8 mouse cellular contexts compared by ENCODE assay signal in genomic region chr10:3972981-3973588, GRCm38 (mm10). TPM values are rescaled to one million over a fixed set of nuclear protein-coding genes. Genes with fewer than 3 reads are reported as not detected.
DNase-seq lines count a peak whose midpoint lies in the region; ATAC-seq and TF ChIP-seq lines count a peak whose summit lies in the region.

TSS of gene Mthfd1l (plus strand) at chr10:3973118.

- DNase-seq in MEL (ENCODE audit: low read depth, low spot score), result peak; percentile 94
- DNase-seq in cerebellum, adult 2 months, result peak; percentile 91 to 92
- peak; percentile 83 for DNase-seq in forebrain, postnatal 0 days
- DNase-seq in heart, postnatal 36 days, result peak; percentile 76 to 79
- peak; percentile 68 to 75 for DNase-seq in layer of hippocampus, adult 2 months (ENCODE audit: low spot score in 2 of 2)
- DNase-seq in lung, adult 2 months, result peak; percentile 77
- DNase-seq in testis, postnatal 10 days (ENCODE audit: low spot score), result peak; percentile 90

- peak in 1 of 2 experiments; percentile 37; a peak in 1 of 4 replicates for TF ChIP-seq EP300 in MEL (IDR thresholded peaks at IDR 0.05; ENCODE audit: low read depth in 1 of 2, low read length in 2 of 2)

- peak; percentile 51 to 79 (median 70) for TF ChIP-seq CTCF in MEL (IDR thresholded peaks at IDR 0.05 in 2 of 3, conservative IDR thresholded peaks at IDR 0.05 in 1 of 3; ENCODE audit: control insufficient read depth in 1 of 3, insufficient read depth in 1 of 3, low read depth in 2 of 3, low read length in 3 of 3, poor library complexity in 1 of 3, severe bottlenecking in 1 of 3)
- peak; percentile 65 for TF ChIP-seq CTCF in cerebellum, adult 2 months (IDR thresholded peaks at IDR 0.05; ENCODE audit: borderline replicate concordance, insufficient read depth, low read depth, low read length)
- peak; percentile 82 for TF ChIP-seq CTCF in forebrain, postnatal 0 days (IDR thresholded peaks at IDR 0.05; ENCODE audit: low read depth)
- TF ChIP-seq CTCF in layer of hippocampus, adult 2 months (conservative IDR thresholded peaks at IDR 0.05), result peak; percentile 84
- TF ChIP-seq CTCF in lung, adult 2 months (IDR thresholded peaks at IDR 0.05; ENCODE audit: insufficient read depth, low read length), result peak; percentile 60

- TF ChIP-seq POLR2A in MEL (IDR thresholded peaks at IDR 0.05; ENCODE audit: control insufficient read depth in 1 of 2, insufficient read depth in 1 of 2, low read depth in 1 of 2, low read length in 2 of 2, poor library complexity in 1 of 2), result peak; percentile 73 to 78; a peak in 2 of 4 replicates
- TF ChIP-seq POLR2A in cerebellum, adult 2 months (IDR thresholded peaks at IDR 0.05; ENCODE audit: borderline replicate concordance, insufficient read depth, low read length), result peak; percentile 52; the same call in 1 of the 2 replicates
- peak; percentile 40; the same call in 1 of the 2 replicates for TF ChIP-seq POLR2A in lung, adult 2 months (IDR thresholded peaks at IDR 0.05; ENCODE audit: borderline replicate concordance, extremely low read depth, low read depth, low read length)

- intact Hi-C loops in heart, postnatal 36 days (cut with DNase I), result no loop called here

- peaks cover 28% of the 10 kb centered on the region for H3K79me2 ChIP-seq in MEL (ENCODE audit: control insufficient read depth, insufficient read depth, low read length, poor library complexity)

- no peaks in the 10 kb centered on the region for H3K27me3 ChIP-seq in MEL (ENCODE audit: control insufficient read depth in 1 of 2, insufficient read depth in 2 of 2, low read length in 2 of 2)
- H3K27me3 ChIP-seq in cerebellum, adult 2 months (ENCODE audit: control insufficient read depth, insufficient read depth, low read length), result no peaks in the 10 kb centered on the region
- H3K27me3 ChIP-seq in forebrain, postnatal 0 days (ENCODE audit: insufficient read depth, low read length), result no peaks in the 10 kb centered on the region
- no peaks in the 10 kb centered on the region for H3K27me3 ChIP-seq in neural tube, embryonic 15.5 days (replicated peaks)

- ATAC-seq in forebrain, postnatal 0 days, result peak; percentile 91
- ATAC-seq in neural tube, embryonic 15.5 days (ENCODE audit: low FRiP score), result peak; percentile 84

- H3K9ac ChIP-seq in MEL (ENCODE audit: control insufficient read depth, low read depth, low read length, poor library complexity, severe bottlenecking), result peak within 1 kb of the TSS; percentile 97
- peak within 1 kb of the TSS; percentile 84 for H3K9ac ChIP-seq in forebrain, postnatal 0 days
- H3K9ac ChIP-seq in neural tube, embryonic 15.5 days (replicated peaks), result peak within 1 kb of the TSS; percentile 74

- no peaks in the 10 kb centered on the region for H3K9me3 ChIP-seq in MEL (replicated peaks; ENCODE audit: insufficient read depth, low read length)
- H3K9me3 ChIP-seq in forebrain, postnatal 0 days (ENCODE audit: low read length), result no peaks in the 10 kb centered on the region
- H3K9me3 ChIP-seq in neural tube, embryonic 15.5 days (replicated peaks), result no peaks in the 10 kb centered on the region

- peaks cover 0 to 21% of the 10 kb centered on the region in 2 experiments; a peak in 2 of 4 replicates for H3K36me3 ChIP-seq in MEL (ENCODE audit: control insufficient read depth in 1 of 2, insufficient read depth in 2 of 2, low read length in 2 of 2)
- H3K36me3 ChIP-seq in forebrain, postnatal 0 days (ENCODE audit: insufficient read depth), result no peaks in the 10 kb centered on the region
- H3K36me3 ChIP-seq in neural tube, embryonic 15.5 days, result no peaks in the 10 kb centered on the region

- peaks cover 8 to 25% of the 10 kb centered on the region in 2 experiments for H3K4me1 ChIP-seq in MEL (ENCODE audit: control insufficient read depth in 1 of 2, insufficient read depth in 2 of 2, low read length in 2 of 2)
- H3K4me1 ChIP-seq in cerebellum, adult 2 months (ENCODE audit: control insufficient read depth, insufficient read depth, low read length), result peaks cover 16% of the 10 kb centered on the region
- peaks cover 3% of the 10 kb centered on the region; the same call in 1 of the 2 replicates for H3K4me1 ChIP-seq in forebrain, postnatal 0 days (ENCODE audit: insufficient read depth)
- H3K4me1 ChIP-seq in lung, adult 2 months (ENCODE audit: control insufficient read depth, insufficient read depth, low read length), result no peaks in the 10 kb centered on the region
- peaks cover 11% of the 10 kb centered on the region for H3K4me1 ChIP-seq in neural tube, embryonic 15.5 days

- H3K4me2 ChIP-seq in forebrain, postnatal 0 days (ENCODE audit: low read depth), result peak within 1 kb of the TSS; percentile 93
- H3K4me2 ChIP-seq in neural tube, embryonic 15.5 days, result peak within 1 kb of the TSS; percentile 91

- under 1% methylated on average over 40 of the region's 40 CpGs for WGBS in cerebellum, adult 2 months
- WGBS in forebrain, postnatal 0 days, result 2% methylated on average over 35 of the region's 40 CpGs
- under 1% methylated on average over 40 of the region's 40 CpGs for WGBS in lung, adult 2 months
- WGBS in neural tube, embryonic 15.5 days, result 0% methylated on average over 40 of the region's 40 CpGs

- TF ChIP-seq RAD21 in MEL (IDR thresholded peaks at IDR 0.05; ENCODE audit: low read depth, low read length), result no peak

- peak within 1 kb of the TSS; percentile 87 for H3K27ac ChIP-seq in MEL (ENCODE audit: control insufficient read depth, low read depth, low read length)
- peak within 1 kb of the TSS; percentile 87 for H3K27ac ChIP-seq in cerebellum, adult 2 months (ENCODE audit: insufficient read depth, low read length)
- H3K27ac ChIP-seq in forebrain, postnatal 0 days (ENCODE audit: low read depth, low read length), result peak within 1 kb of the TSS; percentile 79
- peak within 1 kb of the TSS; percentile 90 for H3K27ac ChIP-seq in layer of hippocampus, adult 2 months
- H3K27ac ChIP-seq in neural tube, embryonic 15.5 days (replicated peaks), result peak within 1 kb of the TSS; percentile 88

- H3K4me3 ChIP-seq in MEL (ENCODE audit: control insufficient read depth in 1 of 2, insufficient read depth in 1 of 2, low read depth in 2 of 2, low read length in 2 of 2), result peak within 1 kb of the TSS; percentile 58 to 91
- H3K4me3 ChIP-seq in cerebellum, adult 2 months (replicated peaks; ENCODE audit: insufficient read depth, low read depth, low read length), result peak within 1 kb of the TSS; percentile 85
- peak within 1 kb of the TSS; percentile 73 for H3K4me3 ChIP-seq in forebrain, postnatal 0 days (ENCODE audit: low read depth, low read length)
- peak within 1 kb of the TSS; percentile 67 for H3K4me3 ChIP-seq in layer of hippocampus, adult 2 months
- peak within 1 kb of the TSS; percentile 89 for H3K4me3 ChIP-seq in lung, adult 2 months (replicated peaks; ENCODE audit: extremely low read depth, low read depth, low read length)
- H3K4me3 ChIP-seq in neural tube, embryonic 15.5 days (replicated peaks), result peak within 1 kb of the TSS; percentile 70

TF ChIP-seq in MEL, 35 proteins besides CTCF, POLR2A, EP300 and RAD21 (continues in another document):
- no peak for TF ChIP-seq MYB (IDR thresholded peaks at IDR 0.05; ENCODE audit: low read depth, low read length)
- no peak for TF ChIP-seq JUND (IDR thresholded peaks at IDR 0.05; ENCODE audit: low read depth, low read length)
- no peak for TF ChIP-seq NRF1 (IDR thresholded peaks at IDR 0.05; ENCODE audit: insufficient read depth, low read depth, low read length, poor library complexity, severe bottlenecking)
- peak; percentile 73; the same call in 1 of the 2 replicates for TF ChIP-seq ETS1 (IDR thresholded peaks at IDR 0.05; ENCODE audit: low read depth, low read length)
- no peak for TF ChIP-seq CHD2 (IDR thresholded peaks at IDR 0.05; ENCODE audit: low read length)
- TF ChIP-seq RCOR1 (IDR thresholded peaks at IDR 0.05; ENCODE audit: low read depth, low read length), result no peak
- TF ChIP-seq UBTF (IDR thresholded peaks at IDR 0.05; ENCODE audit: borderline replicate concordance, insufficient read depth, low read depth, low read length), result no peak
- TF ChIP-seq ZC3H11A (IDR thresholded peaks at IDR 0.05; ENCODE audit: low read depth, low read length), result no peak
- no peak; the same call in 1 of the 2 replicates for TF ChIP-seq KAT2A (conservative IDR thresholded peaks at IDR 0.05; ENCODE audit: low read depth, low read length)
- no peak for TF ChIP-seq USF1 (IDR thresholded peaks at IDR 0.05; ENCODE audit: low read depth, low read length)
- TF ChIP-seq TAL1 (IDR thresholded peaks at IDR 0.05; ENCODE audit: low read length), result no peak
- no peak for TF ChIP-seq GABPA (IDR thresholded peaks at IDR 0.05; ENCODE audit: low read depth, low read length)
- TF ChIP-seq MEF2A (IDR thresholded peaks at IDR 0.05; ENCODE audit: extremely low read depth, insufficient replicate concordance, low read depth, low read length, poor library complexity, severe bottlenecking), result no peak
- no peak for TF ChIP-seq USF2 (IDR thresholded peaks at IDR 0.05; ENCODE audit: borderline replicate concordance in 1 of 2, insufficient read depth in 1 of 2, low read depth in 1 of 2, low read length in 2 of 2)
- TF ChIP-seq MAX (IDR thresholded peaks at IDR 0.05; ENCODE audit: low read length), result peak; percentile 86
- peak; percentile 41; the same call in 1 of the 2 replicates for TF ChIP-seq ZMIZ1 (IDR thresholded peaks at IDR 0.05; ENCODE audit: low read depth, low read length)
- TF ChIP-seq SIN3A (IDR thresholded peaks at IDR 0.05; ENCODE audit: low read length), result peak; percentile 60; the same call in 1 of the 2 replicates
- TF ChIP-seq HCFC1 (IDR thresholded peaks at IDR 0.05; ENCODE audit: low read depth, low read length), result peak; percentile 75
- no peak for TF ChIP-seq SMC3 (IDR thresholded peaks at IDR 0.05; ENCODE audit: low read depth, low read length)
- TF ChIP-seq POLR2AphosphoS5 (IDR thresholded peaks at IDR 0.05; ENCODE audit: borderline replicate concordance, low read depth, low read length), result no peak; the same call in 1 of the 2 replicates
- no peak for TF ChIP-seq ZKSCAN1 (IDR thresholded peaks at IDR 0.05; ENCODE audit: low read depth, low read length)
- TF ChIP-seq TBP (IDR thresholded peaks at IDR 0.05; ENCODE audit: low read depth, low read length), result peak; percentile 79

RNA-seq across cellular contexts. Expression of gene Mthfd1l, which starts in this region (rescaled TPM):
- total RNA-seq in MEL (2012; rRNA removed), result 43.1 and 58.6 TPM in 2 replicates
- polyA plus RNA-seq in MEL (2012; ENCODE audit: insufficient read depth in 1 of 2, insufficient read length in 2 of 2, low read depth in 1 of 2, low replicate concordance in 2 of 2, missing spikeins in 1 of 2), result 1,000 to 10,000 TPM in 1 of 2 experiments, 10 to 100 TPM in 1; 83.0 to 1,097 TPM
- 12.5 and 12.6 TPM in 2 replicates for polyA plus RNA-seq in cerebellum, adult 2 months (2012; rRNA removed)
- 8.0 and 9.1 TPM in 2 replicates for total RNA-seq in forebrain, postnatal 0 days (2014; rRNA removed)
- 5.1 and 5.9 TPM in 2 replicates for polyA plus RNA-seq in forebrain, postnatal 0 days (2015; fragmentation: Nextera tagmentation; extraction: Ambion mirVana)
- total RNA-seq in heart, postnatal 36 days (2021), result 1 to 10 TPM in 1 of 2 experiments, under 1 TPM in 1; 0.87 to 1.3 TPM
- total RNA-seq in layer of hippocampus, adult 2 months (2021), result 1 to 10 TPM; 8.2 to 9.2 TPM
- polyA plus RNA-seq in lung, adult 2 months (2012; rRNA removed), result 1.1 and 1.2 TPM in 2 replicates
- 6.7 and 9.9 TPM in 2 replicates for polyA plus RNA-seq in neural tube, embryonic 15.5 days (2015; fragmentation: Nextera tagmentation; extraction: Ambion mirVana)

Comparison
In these comparisons a context has a peak if more than half of its experiments do, and no peak if none do; other contexts are left out.
1. Peak in every context shown above with its lines: DNase-seq, ATAC-seq, H3K4me3 ChIP-seq and H3K27ac ChIP-seq.